Mouse (Mus musculus): ENCODE results near the gene Acod1. TPM values are rescaled to one million over a fixed set of nuclear protein-coding genes. Genes with fewer than 3 reads are reported as not detected.

Acod1 gene
- 1.6 and 1.9 TPM in 2 replicates for polyA plus RNA-seq (2012; ENCODE audit: insufficient read depth, insufficient read length, missing spikeins)

GRCm38 (mm10) chr14:103046677-103047076 is at the start of gene Acod1:
Acod1 (plus strand) TSS chr14:103046977.
- TF ChIP-seq POLR2A (IDR thresholded peaks at IDR 0.05; ENCODE audit: borderline replicate concordance, low read depth, low read length) (no peak), CTCF (IDR thresholded peaks at IDR 0.05; ENCODE audit: low read depth, low read length) (no peak)

GRCm38 (mm10) chr14:103007737-103008136 is 39.0 kb upstream of the Acod1 start:
- Histone ChIP-seq H3K27ac (ENCODE audit: insufficient read depth, low read depth, low read length) (peak overlapping the region; percentile 41), H3K4me3 (ENCODE audit: insufficient read depth, low read length) (no peak overlapping the region), H3K4me1 (ENCODE audit: control insufficient read depth, insufficient read depth, low read length) (peaks cover 32% of the 10 kb centered on the region)
- TF ChIP-seq POLR2A (IDR thresholded peaks at IDR 0.05; ENCODE audit: borderline replicate concordance, low read depth, low read length): no peak
- TF ChIP-seq CTCF (IDR thresholded peaks at IDR 0.05; ENCODE audit: low read depth, low read length): no peak

More at GRCm38 (mm10) chr14:103046677-103047076, at the start of gene Acod1:
- peak within 1 kb of the TSS; percentile 10; the same call in 1 of the 2 replicates for H3K4me3 ChIP-seq (ENCODE audit: insufficient read depth, low read length)
- H3K4me1 ChIP-seq (ENCODE audit: control insufficient read depth, insufficient read depth, low read length): peaks cover 50% of the 10 kb centered on the region
- peak within 1 kb of the TSS; percentile 15 for H3K27ac ChIP-seq (ENCODE audit: insufficient read depth, low read depth, low read length)

- H3K4me1 ChIP-seq (ENCODE audit: control insufficient read depth, insufficient read depth, low read length): peaks cover 32% of the 10 kb centered on the region
- TF ChIP-seq CTCF (IDR thresholded peaks at IDR 0.05; ENCODE audit: low read depth, low read length) (peak; percentile 73), POLR2A (IDR thresholded peaks at IDR 0.05; ENCODE audit: borderline replicate concordance, low read depth, low read length) (no peak)
- no peak overlapping the region for H3K4me3 ChIP-seq (ENCODE audit: insufficient read depth, low read length)
- H3K27ac ChIP-seq (ENCODE audit: insufficient read depth, low read depth, low read length): no peak overlapping the region
Observed at GRCm38 (mm10) chr14:103011782-103012181, 35.0 kb upstream of the Acod1 start.

GRCm38 (mm10) chr14:103012563-103013150 is 34.1 kb upstream of the Acod1 start:
- Histone ChIP-seq H3K27ac (ENCODE audit: insufficient read depth, low read depth, low read length) (no peak overlapping the region), H3K4me3 (ENCODE audit: insufficient read depth, low read length) (no peak overlapping the region), H3K4me1 (ENCODE audit: control insufficient read depth, insufficient read depth, low read length) (peaks cover 26% of the 10 kb centered on the region)
- TF ChIP-seq CTCF (IDR thresholded peaks at IDR 0.05; ENCODE audit: low read depth, low read length) (peak; percentile 70), POLR2A (IDR thresholded peaks at IDR 0.05; ENCODE audit: borderline replicate concordance, low read depth, low read length) (no peak)

- TF ChIP-seq CTCF (IDR thresholded peaks at IDR 0.05; ENCODE audit: low read depth, low read length): no peak
- no peak for TF ChIP-seq POLR2A (IDR thresholded peaks at IDR 0.05; ENCODE audit: borderline replicate concordance, low read depth, low read length)
- Histone ChIP-seq H3K27ac (ENCODE audit: insufficient read depth, low read depth, low read length) (no peak overlapping the region), H3K4me3 (ENCODE audit: insufficient read depth, low read length) (no peak overlapping the region), H3K4me1 (ENCODE audit: control insufficient read depth, insufficient read depth, low read length) (peaks cover 29% of the 10 kb centered on the region)
Observed at GRCm38 (mm10) chr14:103017009-103017408, 29.8 kb upstream of the Acod1 start.

- TF ChIP-seq POLR2A (IDR thresholded peaks at IDR 0.05; ENCODE audit: borderline replicate concordance, low read depth, low read length) (no peak), CTCF (IDR thresholded peaks at IDR 0.05; ENCODE audit: low read depth, low read length) (no peak)
- H3K4me1 ChIP-seq (ENCODE audit: control insufficient read depth, insufficient read depth, low read length): peaks cover 22% of the 10 kb centered on the region
- H3K4me3 ChIP-seq (ENCODE audit: insufficient read depth, low read length): no peak overlapping the region
- H3K27ac ChIP-seq (ENCODE audit: insufficient read depth, low read depth, low read length): no peak overlapping the region
Observed at GRCm38 (mm10) chr14:103020046-103020445, 26.7 kb upstream of the Acod1 start.

GRCm38 (mm10) chr14:103029203-103029602 is 17.6 kb upstream of the Acod1 start:
- TF ChIP-seq CTCF (IDR thresholded peaks at IDR 0.05; ENCODE audit: low read depth, low read length): no peak
- no peak for TF ChIP-seq POLR2A (IDR thresholded peaks at IDR 0.05; ENCODE audit: borderline replicate concordance, low read depth, low read length)
- H3K27ac ChIP-seq (ENCODE audit: insufficient read depth, low read depth, low read length): no peak overlapping the region
- H3K4me3 ChIP-seq (ENCODE audit: insufficient read depth, low read length): no peak overlapping the region
- H3K4me1 ChIP-seq (ENCODE audit: control insufficient read depth, insufficient read depth, low read length): peaks cover 25% of the 10 kb centered on the region

GRCm38 (mm10) chr14:103033271-103033823 is 13.4 kb upstream of the Acod1 start:
- peak overlapping the region; percentile 94 for H3K27ac ChIP-seq (ENCODE audit: insufficient read depth, low read depth, low read length)
- peaks cover 37% of the 10 kb centered on the region for H3K4me1 ChIP-seq (ENCODE audit: control insufficient read depth, insufficient read depth, low read length)
- peak overlapping the region; percentile 53 for H3K4me3 ChIP-seq (ENCODE audit: insufficient read depth, low read length)
- TF ChIP-seq POLR2A (IDR thresholded peaks at IDR 0.05; ENCODE audit: borderline replicate concordance, low read depth, low read length): no peak

GRCm38 (mm10) chr14:103034076-103034475 is 12.7 kb upstream of the Acod1 start:
- Histone ChIP-seq H3K4me1 (ENCODE audit: control insufficient read depth, insufficient read depth, low read length) (peaks cover 40% of the 10 kb centered on the region), H3K4me3 (ENCODE audit: insufficient read depth, low read length) (no peak overlapping the region), H3K27ac (ENCODE audit: insufficient read depth, low read depth, low read length) (peak overlapping the region; percentile 94)
- TF ChIP-seq POLR2A (IDR thresholded peaks at IDR 0.05; ENCODE audit: borderline replicate concordance, low read depth, low read length): no peak
- no peak for TF ChIP-seq CTCF (IDR thresholded peaks at IDR 0.05; ENCODE audit: low read depth, low read length)

- TF ChIP-seq POLR2A (IDR thresholded peaks at IDR 0.05; ENCODE audit: borderline replicate concordance, low read depth, low read length): no peak
- no peak for TF ChIP-seq CTCF (IDR thresholded peaks at IDR 0.05; ENCODE audit: low read depth, low read length)
- H3K27ac ChIP-seq (ENCODE audit: insufficient read depth, low read depth, low read length): peak overlapping the region; percentile 72
- H3K4me3 ChIP-seq (ENCODE audit: insufficient read depth, low read length): no peak overlapping the region
- peaks cover 44% of the 10 kb centered on the region for H3K4me1 ChIP-seq (ENCODE audit: control insufficient read depth, insufficient read depth, low read length)
Observed at GRCm38 (mm10) chr14:103037016-103037415, 9.8 kb upstream of the Acod1 start.

Data from bone marrow macrophage, adult 2 months (primary cell).